Mouse (Mus musculus): Measurements from ENCODE around the gene Rgs13.

Rgs13 gene

DNA sequence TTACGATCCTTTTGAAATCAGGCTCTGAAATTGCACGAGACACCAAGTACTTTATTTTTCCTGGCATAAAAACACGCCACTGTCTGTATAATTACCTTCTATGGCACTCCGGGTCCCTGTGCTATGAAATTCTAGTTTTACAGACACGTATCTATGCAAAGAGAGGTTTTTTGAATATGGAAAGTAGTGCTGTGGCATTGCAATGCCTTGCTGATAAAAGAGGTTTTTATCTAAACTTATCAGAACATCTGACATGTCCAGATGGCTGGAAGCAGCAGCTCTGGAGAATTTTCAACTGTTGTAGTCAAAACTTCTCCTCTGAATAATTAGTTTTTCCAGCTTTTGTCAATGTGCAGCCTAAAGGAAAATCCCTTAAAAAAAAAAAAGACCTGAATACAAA is at the start of gene Rgs13:
Rgs13 (minus strand) TSS at position 207 of the 400 bp plus-strand sequence.
- DNase-seq (ENCODE audit: low read depth, low spot score): no peak

DNA sequence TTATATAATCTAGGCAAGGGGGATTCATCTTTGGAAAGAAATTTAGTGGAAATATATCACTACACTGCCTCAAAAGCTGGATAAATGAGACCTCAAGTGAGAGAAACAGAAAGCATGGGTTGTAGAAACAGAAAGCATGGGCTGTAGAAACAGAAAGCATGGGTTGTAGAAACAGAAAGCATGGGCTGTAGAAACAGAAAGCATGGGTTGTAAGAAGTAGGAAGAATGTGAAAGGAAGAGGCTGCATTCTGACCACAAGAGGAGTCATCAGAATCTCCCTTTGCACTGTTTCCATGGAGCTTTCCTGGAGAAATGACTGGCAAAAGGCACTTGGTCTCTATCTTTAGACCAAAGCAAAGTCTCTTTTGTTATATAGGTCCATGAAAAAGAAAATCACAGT is 38.1 kb upstream of the Rgs13 start:
- no peak for DNase-seq (ENCODE audit: low read depth, low spot score)

DNA sequence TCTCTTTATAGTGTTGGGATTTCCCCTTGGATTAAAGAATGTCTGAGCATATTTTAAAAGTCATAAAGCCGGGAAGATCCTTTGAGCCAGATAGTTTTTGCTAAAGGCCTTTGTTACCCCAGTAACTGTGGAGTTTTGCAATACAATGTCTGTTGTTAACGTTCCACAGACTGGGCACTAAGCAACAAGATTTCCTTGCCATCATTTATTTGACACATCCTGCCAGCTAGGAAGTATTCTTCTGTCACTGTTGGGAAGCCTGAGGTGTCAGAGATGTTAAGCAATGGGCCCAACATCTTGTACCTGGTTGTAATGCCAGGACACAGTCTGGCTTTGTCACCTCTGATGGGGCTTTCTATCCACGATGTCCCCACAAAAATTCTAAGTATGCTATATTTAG is 33.7 kb upstream of the Rgs13 start:
- DNase-seq (ENCODE audit: low read depth, low spot score): no peak

DNA sequence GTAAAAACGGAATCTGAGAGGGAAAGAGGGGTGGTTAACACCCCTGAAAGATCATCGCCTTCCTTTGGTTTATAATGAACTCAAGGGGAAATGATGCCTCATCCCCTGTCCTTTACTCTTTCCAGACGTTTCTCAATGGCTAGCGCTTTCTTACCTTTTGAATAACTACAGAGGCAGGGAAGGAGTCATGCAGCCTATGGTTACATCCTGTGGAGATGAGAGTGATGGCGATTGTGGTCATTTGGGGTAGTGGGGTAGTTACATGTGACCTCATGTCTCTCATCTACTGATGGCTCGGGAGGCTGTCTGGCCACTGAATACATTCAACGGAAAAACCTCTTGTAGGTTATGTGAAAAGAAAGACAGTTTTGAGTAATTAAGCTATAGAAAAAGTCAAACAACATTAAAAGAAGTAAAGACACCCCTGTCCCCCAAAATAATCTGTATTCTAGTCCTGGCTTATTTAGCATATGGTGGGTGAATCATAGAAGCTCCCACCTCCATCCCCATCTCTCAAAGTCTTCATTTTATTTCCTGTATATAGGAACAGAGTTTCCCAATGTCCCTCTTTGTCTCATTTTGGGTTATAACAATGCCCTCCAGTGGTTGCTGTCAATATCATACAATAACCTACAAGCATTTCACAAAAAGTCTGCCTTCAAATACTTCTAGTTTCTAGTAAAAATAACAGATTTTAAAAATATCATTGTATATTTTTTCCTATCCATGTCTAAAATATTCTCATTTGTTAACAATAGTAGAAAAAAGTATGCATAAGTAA is 29.3 kb upstream of the Rgs13 start:
- no peak for DNase-seq (ENCODE audit: low read depth, low spot score)

DNA sequence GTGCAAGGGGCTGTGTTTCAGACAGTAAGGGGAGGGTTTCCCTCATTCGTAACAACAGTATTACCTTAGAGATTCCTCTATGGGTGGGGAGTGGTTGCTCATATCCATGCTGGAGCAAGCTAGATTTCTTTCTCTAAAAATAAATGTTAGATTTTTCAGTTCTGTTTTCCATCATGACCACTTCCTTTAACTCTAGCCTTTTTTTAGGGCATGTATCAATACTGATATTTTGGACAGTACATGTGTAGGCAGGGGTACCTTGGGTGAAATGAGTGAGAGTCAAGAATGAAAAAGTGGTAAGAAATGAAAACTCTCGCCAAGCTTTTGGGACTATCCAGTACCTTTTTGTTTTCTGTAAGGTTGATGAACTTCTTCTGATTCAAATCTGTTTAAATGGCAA is 27.6 kb upstream of the Rgs13 start:
- no peak for DNase-seq (ENCODE audit: low read depth, low spot score)

DNA sequence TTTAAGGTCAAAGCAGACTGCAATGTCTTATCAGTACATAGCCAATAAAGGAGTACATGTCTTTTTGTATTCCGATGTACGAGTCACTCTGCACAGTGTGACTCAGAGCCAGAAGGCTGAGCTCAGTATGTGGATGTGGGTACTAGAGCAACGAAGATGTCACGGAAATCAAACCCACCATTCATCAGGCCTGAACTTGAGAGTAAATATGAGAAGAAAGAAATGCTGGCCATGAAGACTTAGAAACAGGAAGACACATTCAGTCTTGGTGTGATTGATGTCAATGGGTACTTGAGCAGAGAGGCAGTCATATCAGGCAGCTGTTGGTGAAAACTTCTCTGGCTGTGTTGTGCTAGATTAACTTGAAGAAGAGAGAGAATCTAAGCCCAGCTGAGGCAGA is 25.8 kb upstream of the Rgs13 start:
- DNase-seq (ENCODE audit: low read depth, low spot score): no peak

DNA sequence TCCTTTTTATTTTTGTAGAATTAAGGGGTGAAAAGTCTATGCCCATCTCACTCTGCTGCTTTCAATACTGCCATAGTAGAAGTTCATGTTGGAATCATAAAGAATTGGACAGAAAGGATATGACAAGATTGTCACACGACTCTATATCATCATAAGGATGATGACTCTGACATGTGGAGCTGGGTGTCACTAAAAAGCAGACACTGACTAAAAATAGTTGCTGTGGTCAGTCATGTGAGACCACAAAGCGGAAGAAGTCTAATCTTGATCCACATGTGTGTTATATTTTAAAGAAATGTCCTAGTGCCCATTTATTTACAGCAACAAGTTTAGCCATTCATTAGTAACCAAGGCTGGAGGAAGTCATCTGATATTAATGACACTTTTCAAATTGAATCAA is 23.3 kb upstream of the Rgs13 start:
- DNase-seq (ENCODE audit: low read depth, low spot score): peak; percentile 38

DNA sequence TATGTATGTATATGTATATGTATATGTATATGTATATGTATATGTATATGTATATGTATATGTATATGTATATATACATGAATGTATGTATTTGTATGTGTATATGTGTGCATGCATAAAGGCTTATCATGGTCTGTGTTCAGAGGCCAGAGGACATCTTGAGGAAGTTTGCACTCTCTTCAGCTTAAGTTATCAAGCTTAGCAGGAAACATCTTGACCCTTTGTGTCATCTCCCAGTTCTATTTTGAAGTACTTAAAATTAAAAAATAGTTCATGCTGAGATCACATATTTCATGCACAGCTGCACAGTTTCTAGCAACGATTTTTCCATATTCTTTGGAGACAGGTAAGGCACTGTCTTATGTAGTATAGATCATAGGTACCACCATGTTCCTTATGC is 22.4 kb upstream of the Rgs13 start:
- no peak for DNase-seq (ENCODE audit: low read depth, low spot score)

DNA sequence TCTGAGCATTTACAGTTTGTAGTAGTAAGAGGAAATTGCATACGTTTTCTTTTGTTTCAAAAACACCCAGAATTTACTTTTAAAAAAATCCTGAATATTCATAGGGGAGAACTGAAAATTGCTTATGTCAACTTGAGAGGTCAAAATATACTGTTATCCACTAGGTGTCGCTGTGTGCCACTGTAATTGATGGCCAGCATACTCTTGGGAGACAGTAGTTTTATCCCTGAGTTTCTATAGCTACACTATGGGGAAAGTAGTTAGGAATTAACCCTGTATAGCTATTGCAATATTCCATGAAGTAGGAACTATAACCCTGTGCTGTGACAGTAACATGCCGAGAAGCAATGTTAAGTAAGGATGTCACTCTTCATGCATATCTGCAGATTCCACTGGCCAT is 20.5 kb upstream of the Rgs13 start:
- DNase-seq (ENCODE audit: low read depth, low spot score): peak; percentile 17

DNA sequence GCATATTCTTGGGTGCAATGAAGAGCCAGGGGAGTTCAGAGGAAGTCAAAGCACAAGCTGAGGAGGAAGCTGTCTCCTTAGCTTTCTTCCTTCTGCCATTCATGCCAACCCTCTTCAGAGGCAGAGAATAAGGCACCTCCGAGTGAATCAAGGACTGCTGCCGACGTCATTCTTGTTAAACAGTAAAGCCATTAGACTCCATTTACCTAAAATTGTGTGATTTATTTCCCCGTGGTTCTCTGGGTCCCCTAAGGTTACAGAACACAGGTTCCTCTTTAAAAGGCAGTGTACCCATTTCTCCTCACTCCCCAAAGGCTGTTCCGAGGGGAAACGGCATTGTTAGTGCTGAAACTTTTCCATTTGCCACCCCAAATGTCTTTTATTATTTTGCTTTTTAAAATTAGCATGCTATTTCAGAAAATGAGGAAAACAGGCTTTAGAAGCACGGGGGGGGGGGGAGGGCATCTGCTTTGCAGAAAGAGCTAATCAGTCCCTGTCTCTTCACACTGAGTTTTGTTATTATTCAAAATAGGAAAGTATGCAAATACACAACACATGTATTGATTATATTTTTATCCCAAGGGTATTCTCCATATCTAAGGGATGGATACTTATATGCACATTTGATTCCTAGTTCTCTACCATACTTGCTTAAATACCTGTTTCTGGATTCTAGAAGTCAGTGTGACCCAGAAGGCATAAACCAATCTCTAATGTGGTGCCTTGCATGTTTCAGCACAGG is 9.7 kb upstream of the Rgs13 start:
- DNase-seq (ENCODE audit: low read depth, low spot score): no peak

DNA sequence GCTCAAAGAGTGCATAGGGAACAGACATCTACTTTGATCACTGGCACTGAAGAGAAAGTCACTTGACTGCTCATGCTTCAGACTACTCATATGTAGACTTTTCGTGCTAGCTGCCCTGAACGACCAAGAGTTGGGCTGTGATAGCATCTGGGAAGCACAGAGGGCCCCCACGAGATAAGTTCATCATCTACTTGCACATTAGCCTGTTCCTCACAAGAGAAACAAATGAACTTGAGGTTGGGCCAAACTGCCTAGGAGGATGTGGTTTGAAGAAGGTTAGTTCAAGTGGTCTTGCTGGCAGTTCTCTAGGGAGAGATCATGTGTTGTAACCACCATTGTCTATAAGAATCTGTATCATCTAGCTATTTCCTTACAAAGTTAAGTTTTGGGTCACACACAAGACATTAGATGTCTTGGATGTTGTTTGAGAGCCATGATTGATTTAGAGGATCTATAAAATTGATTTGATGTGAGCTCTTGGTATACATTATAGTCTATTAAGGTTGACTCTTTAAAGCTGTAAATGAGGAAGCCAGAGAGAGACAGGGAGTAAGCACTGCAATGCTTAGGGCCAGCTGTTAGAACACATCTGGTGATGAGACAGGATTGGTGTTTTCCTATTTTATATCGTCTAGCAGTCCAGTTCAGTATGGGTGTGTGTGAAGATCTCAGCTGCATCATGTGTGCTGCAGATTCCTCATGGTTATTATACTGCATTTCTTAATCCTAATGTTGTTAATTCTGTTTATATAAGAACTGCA is 8.0 kb upstream of the Rgs13 start:
- DNase-seq (ENCODE audit: low read depth, low spot score): peak; percentile 2

DNA sequence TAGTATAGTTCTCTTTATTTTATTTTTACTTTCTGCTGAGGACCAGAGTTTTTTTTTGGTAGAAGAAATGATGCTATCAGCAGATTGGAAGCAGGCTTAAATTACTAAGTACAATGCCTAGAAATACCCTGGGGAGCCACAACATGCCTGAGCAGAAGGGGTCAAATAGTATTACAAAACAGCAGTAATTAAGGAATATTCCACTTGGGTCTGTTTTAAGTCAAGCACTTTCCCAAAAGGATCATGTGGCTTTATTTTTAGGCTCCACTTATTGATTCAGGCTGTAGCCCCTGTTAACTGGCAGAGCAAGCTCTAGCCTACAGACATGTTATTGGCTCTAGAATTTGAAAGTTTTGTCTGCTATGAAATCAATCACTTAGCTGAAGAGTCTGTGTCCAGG is 6.5 kb upstream of the Rgs13 start:
- DNase-seq (ENCODE audit: low read depth, low spot score): no peak

DNA sequence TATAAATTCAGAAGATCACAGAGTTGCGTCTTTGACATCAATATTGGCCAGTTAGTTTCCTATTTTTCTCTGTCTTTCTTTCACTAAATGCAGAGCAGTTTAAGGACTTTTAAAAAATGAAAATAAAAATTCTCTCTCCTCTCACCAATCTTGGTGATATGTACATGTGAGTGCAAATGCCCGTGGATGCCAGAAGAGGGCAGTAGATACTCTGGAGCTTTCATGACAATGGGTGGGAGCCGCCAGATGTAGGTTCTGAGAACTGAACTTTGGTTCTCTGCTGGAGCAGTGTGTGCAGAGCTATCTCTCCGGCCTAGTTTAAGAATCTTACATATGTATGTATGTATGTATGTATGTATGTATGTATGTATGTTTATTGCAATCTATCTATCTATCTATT is 2.4 kb upstream of the Rgs13 start:
- no peak for DNase-seq (ENCODE audit: low read depth, low spot score)

DNA sequence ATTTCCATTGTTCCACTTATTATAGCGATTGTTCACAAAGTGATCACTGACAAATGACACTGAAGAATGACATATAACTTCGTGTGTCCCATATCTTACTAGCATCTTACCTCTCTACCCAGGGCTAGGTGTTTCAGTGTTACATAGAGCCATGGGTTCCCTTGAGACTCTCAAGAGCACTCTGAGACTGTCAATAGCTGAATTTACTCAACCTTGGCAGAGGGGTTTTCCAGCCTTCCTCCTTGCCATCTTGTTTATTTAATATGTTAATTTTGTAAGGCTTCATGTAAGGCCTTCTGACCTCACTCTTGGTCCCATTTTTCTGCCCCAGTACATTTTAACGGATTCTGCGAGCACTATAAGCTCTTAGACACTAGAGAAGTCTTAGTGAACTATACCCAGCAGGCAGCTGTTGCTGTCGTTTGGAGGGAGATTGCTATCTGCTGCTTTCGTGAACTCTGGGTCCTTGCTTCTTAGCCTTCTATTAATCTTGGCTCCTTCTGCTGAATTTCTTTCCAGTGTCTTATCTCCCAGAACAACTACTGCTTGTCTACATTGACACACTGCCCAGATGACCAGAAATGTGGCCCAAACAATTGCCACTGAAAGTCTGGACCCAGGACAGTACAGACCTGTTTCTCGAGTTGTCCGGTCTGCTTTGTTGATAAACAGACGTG is 1.2 kb upstream of the Rgs13 start:
- DNase-seq (ENCODE audit: low read depth, low spot score): no peak

DNA sequence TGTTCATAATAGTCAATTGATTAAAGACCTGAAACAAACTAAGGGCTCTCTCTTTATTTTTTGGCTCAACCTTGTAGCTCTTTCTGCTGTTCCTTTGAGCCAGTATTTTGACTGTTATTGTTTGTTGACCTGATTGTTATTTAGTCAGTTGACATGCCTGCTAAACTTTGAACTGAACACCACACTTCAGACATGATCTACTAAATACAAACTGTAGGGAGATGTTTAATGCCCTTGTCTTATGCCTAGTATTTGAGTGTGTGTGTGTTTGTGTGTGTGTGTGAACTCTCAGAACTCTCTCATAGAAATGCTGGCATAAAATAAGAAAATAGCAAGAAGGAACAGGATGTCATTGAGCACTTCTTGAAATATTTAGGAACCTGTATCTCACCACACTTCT is 448 bp upstream of the Rgs13 start:
- no peak for DNase-seq (ENCODE audit: low read depth, low spot score)

DNA sequence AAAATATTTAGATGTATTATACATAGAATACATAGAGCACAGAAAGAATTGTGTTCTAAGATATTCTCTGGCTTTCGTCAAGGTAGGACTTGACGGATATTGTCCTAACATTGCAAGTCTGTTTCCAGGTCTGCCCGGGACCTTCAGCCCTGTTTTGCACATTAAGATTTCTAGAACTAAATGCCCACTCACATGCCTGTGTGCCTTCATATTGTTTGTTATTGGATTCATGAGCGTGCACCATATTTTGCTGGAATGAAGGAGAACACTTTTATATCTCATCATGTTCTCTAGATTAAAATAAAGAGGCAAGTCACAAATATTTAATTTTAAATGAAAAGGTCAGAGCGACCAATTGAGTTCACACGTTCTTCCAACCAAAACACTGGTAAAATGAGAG is 2.4 kb downstream of the Rgs13 start:
- DNase-seq (ENCODE audit: low read depth, low spot score): no peak

DNA sequence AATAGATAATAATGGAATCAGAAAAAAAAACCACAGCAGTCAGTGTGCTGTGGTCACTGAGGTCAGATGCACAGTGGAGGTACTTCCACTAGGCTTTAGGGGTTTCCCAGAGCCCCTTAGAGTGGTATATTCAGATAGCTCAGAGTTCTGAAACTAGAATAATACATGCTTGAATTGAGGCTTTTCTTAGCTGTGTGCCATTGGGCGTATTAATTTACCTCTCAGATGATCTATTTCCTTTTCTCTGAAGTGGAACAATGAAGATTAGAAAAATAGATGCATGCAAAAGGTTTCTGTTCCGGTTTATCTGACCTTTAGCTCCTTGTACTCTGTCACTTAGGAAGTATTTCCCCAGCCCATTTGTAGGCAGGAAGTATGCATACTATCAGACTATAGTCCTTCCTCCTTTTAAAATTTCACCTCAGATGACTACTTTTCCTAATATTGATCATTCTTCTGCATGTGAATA is 3.6 kb downstream of the Rgs13 start:
- DNase-seq (ENCODE audit: low read depth, low spot score): no peak

DNA sequence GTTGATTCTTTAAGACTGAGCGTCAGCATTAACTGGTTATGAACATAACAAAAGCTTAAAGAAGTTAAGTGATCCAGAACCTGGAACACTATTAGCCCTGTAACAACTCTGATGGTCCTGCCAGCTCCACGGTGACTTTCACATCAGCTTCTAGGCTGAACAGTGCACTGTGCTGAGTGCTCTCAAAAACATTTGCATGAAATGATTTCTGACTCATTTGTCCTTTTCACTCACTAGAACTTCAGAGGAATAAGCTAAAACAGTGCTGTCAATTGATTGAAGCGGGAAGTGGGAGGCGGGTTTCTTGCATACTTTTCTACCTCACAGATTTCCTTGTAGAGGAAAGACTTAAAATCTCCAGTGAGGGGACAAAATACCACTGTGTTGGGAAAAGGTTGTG is 8.3 kb downstream of the Rgs13 start:
- no peak for DNase-seq (ENCODE audit: low read depth, low spot score)

DNA sequence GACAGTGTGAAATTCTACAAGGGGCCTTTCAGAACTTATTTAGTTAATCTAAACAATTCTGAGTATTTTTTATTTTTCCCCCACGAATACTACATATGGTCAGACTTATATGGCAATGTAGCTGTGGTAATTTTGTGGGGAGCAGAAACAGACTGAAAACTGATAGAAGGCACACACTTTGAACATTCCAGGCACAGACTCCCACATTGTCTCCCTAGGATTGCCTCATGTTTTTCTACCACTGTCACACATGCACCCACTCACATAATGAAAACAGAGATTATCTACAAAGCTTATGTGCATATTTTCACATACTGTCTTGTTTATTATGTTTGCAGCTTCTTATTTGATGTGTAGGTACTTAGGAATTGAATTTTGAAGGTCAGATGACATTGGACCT is 9.4 kb downstream of the Rgs13 start:
- DNase-seq (ENCODE audit: low read depth, low spot score): no peak

DNA sequence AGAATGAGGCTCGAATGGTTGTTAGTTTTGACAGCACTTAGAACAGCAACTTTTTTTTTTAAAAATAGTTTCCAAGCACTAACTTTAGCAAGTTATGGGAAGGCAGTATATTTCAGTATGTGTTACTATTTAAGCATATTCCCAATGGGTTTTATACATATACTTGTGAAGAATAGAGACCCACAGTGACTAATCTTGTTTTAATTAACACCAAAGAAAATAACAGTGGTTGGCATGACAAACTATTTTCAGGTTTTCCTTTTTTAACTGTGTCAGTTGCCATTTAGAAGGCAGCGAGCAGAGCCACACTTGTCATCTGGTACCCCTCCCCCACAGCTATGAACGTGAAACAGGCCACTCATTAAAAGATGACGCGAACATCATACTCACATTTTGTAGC is 10.3 kb downstream of the Rgs13 start:
- DNase-seq (ENCODE audit: low read depth, low spot score): no peak

DNA sequence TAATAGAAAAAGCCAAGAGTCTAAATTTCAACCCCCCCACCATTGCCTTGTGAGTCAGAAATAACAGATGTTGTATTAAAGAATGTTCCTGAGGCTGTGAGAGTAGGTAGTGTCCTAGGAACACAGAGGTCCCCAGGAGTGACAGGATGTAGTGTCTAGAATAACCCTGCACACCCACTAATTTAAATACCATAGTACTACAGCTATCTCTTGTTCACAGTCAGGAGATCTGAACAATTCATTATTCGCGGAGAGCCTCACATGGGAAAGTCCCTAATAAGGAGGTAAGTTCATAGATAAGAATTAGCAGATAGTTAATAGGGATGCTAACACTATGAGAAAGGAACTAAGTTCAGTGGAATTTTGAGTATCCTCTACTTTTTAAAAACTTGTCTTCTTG is 10.9 kb downstream of the Rgs13 start:
- DNase-seq (ENCODE audit: low read depth, low spot score): no peak

DNA sequence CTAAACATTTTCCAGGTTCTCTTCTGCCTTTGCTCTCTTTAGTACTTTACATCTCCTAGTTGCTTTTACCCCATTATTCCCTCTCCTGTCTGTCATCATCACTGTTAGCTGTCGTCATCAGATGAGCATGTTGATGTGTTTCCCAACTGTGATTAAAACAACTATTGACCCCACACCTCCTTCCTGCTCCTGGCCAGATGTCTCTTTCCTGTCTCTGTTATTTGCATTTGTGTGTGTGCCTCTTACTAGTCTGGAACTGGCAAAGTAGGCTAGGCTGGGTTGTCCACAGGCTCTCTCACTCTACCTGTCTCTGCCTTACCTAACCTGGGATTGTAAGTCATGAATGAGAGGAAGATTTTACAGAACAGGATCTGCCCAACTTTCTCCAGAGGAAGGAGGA is 24.6 kb downstream of the Rgs13 start:
- no peak for DNase-seq (ENCODE audit: low read depth, low spot score)

All from skeletal muscle tissue, adult 2 months (tissue).